Mouse (Mus musculus) mouse embryonic stem cell (cell line): ENCODE results near the gene Pxdn.

Experiments
- in situ Hi-C, 2 experiments: fragments of 300-500 bp; cut with MboI; formaldehyde crosslinking; loops; 1 replicate in 1 of 2; 3 replicates in 1 of 2; pipeline ENCODE4 v1.14.3; 2019 to 2020; ENCODE audit warnings: low sequenced_read_pairs in 2 of 2, low pct_unique_long_range_greater_than_20kb in 1 of 2, mixed read lengths in 1 of 2; ENCODE audit not compliant: unreplicated experiment in 1 of 2

Gene Pxdn

DNA sequence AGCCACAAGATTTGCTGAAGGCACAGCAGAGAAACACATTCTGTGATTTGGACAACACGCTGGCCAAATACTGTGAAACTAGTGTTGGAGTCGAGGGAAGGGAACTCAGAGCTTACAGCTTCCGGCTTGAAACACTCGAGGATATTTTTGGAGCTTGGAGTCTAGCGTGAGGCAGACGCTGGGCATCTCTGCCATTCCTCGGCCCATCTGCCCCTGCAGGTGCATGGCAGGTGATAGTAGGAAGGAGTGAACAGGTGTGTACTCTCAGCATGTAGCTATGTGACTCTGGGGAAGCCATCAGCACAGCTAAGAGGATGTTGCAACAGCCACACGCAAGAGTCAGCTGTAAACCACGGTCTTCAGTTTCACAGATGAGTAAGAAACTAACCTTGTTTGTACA, 112.4 kb downstream of the Pxdn start:
- in situ Hi-C loops, result loop anchor here (25.0 kb wide), 2 partner anchors 312 to 537 kb away; partner anchors contain the start of genes Sntg2 (in 2 of the 2) and Tmem18 (in 1 of the 2)

DNA sequence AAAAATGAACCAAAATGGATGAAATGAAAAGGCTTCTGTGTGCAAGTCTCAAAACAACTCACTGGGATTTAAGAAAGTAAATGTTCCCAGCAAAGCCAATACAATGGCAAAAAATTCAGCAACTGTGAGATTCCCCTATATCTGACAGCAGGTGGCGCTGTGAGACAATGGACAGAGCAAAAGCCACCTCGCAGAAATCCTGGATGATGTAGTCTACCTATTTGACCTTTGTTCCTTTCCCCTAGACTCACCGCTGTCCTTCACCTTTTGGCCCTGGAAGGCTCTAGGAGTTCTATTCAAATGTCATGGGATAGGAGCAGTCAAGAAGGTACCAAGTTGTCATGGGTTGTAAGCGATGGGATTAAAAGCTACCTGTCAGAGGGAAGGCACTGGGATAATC, 112.8 kb downstream of the Pxdn start:
- in situ Hi-C loops, result no loop called here

DNA sequence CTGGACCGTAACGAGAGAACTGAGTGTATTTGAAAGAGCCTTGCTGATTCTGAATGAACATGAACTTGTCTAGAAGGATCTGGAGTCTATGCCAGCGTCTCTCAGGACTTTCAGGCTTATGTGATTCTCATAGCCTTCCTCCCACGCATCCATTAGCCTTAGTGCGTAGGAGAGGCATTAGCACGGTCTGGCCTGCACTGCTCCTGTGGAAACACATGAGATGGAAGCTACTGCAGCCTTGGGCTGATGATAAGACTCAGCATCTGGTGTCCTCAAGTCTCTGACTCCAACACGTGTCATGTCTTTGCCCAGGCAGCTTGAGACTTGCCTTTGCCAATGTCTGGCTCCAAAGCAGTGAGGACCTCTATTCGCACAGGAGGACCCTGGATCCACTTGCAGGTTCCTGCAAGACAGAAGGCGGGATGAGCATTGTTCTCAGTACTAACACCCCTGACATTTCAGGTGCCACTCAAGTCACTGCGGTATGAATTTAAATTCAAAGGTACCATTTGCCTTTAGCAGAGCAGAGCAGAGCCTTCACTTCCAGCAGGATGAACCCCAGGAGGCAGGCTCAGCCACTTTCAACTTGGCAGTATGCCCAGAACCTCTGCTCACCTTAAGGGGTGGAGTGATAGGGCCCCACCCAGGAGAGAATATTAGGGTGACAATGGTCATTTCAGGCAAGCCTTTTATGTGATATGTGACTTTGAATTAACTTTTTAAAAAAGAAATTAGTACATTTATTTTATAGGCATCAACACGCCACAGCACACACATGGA, 117.5 kb downstream of the Pxdn start:
- in situ Hi-C loops, result no loop called here

DNA sequence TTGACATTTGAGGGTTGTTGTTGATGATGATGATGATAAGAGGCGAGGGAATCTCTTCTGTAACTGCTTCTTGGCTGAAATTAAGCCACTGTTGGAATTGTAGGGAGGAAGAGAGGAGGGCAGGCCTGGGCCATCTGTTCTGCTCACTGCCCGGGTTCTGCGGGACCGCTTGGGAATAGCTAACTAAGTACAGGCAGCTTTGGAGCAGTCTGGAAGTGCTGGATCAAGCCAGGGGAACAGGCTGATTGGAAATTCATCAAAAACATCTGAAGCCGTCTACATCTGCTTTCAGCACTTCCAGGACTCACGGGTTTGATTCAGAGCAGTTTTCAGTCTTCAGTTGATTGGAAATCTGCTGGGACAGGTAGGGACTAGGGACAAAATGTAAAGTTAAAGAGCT, 120.6 kb downstream of the Pxdn start:
- in situ Hi-C loops, result no loop called here

DNA sequence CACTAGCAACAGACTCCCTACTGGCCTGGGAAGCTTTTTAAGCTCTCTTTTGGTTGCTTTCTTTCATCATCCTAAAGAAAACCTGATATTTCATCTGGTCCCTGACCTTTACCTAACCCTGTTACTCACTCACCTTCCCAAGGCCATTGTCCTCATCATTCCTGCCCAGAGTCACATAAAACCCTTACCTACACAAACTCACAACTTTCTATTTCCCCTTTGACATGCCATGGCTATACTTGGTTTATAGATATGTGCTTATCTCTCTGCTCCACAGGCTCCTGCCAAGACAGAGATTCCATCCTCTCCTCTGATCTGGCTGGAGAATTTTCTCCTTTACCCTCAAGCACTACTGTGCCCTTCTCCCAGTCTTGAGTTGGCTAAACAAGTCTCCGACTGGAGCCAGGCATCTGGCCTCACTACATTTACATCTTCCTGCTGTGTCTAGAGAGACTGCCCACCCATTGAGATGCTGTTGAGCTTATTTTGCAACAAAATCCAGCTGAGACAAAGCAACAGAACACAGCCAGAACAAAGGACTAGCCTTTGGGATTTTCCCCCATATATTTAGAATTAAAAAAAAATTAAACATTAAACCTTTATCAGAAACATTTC, 124.2 kb downstream of the Pxdn start:
- in situ Hi-C loops, result no loop called here

DNA sequence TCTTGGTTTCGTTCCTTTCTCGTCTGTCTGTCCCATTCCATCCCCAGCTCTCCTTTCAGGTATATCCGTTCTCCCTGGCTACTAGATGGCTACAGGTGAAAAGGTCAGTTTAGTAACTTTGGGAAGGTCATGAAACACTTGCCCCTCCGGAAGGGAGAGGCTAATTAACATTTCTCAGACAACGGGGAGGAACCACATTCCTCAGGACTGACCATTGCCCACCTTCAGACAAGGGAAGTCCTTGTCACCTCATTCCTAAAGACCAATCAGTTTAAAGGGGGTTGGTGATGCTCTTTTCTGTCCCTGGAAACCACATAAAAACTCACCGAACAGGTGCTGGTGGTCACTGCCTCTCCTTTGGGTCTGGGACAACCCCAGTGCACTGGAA, 124.7 kb downstream of the Pxdn start:
- in situ Hi-C loops, result no loop called here
